Mouse (Mus musculus) thymus, adult 2 months (tissue): ENCODE results near the gene Stat6.

Experiments used
- CTCF ChIP-seq: fragments of 200-500 bp; IDR thresholded peaks from 2 replicates; pipeline ENCODE4 v1.5.1; 2012; ENCODE audit warnings: mild to moderate bottlenecking, control low read depth, low read length, moderate library complexity, borderline replicate concordance; ENCODE audit not compliant: control insufficient read depth, poor library complexity, insufficient read depth; ENCODE audit errors: extremely low read depth
- POLR2A ChIP-seq: fragments of 200-500 bp; IDR thresholded peaks from 2 replicates; pipeline ENCODE4 v1.6.1; 2012; ENCODE audit warnings: mild to moderate bottlenecking, low read length, control low read depth, moderate library complexity; ENCODE audit not compliant: control insufficient read depth, poor library complexity, insufficient read depth; ENCODE audit errors: extremely low read depth

GRCm38 (mm10) chr10:127658076-127658475, 15.3 kb downstream of the Stat6 start:
- TF ChIP-seq CTCF (no peak), POLR2A (no peak)
